Mouse (Mus musculus) forebrain, embryonic 16.5 days (tissue): ENCODE data around the gene Tnfrsf11a. TPM values are rescaled to one million over a fixed set of nuclear protein-coding genes. Genes with fewer than 3 reads are reported as not detected.
A peak's percentile ranks its signal among the peaks of the same experiment; 100 is the strongest.

Source experiments
- ATAC-seq: fragments of 200-750 bp; cut with Nextera tagmentation; 2 replicates; pipeline ENCODE4 v1.8.0; 2017; ENCODE audit warnings: mild to moderate bottlenecking, moderate library complexity
- H3K27ac ChIP-seq: fragments of 300-500 bp; sonication (generic); 2 replicates; pipeline ENCODE4 v1.5.1; 2014; ENCODE audit warnings: low read length, control low read depth
- H3K27me3 ChIP-seq: fragments of 300-500 bp; sonication (generic); replicated peaks from 2 replicates; pipeline ENCODE4 v1.6.1; 2014; ENCODE audit warnings: low read length; ENCODE audit not compliant: control insufficient read depth, insufficient read depth
- H3K36me3 ChIP-seq: fragments of 300-500 bp; sonication (generic); 2 replicates; pipeline ENCODE4 v1.6.1; 2014; ENCODE audit not compliant: control insufficient read depth, insufficient read depth
- H3K4me1 ChIP-seq: fragments of 300-500 bp; sonication (generic); replicated peaks from 2 replicates; pipeline ENCODE4 v1.6.1; 2014; ENCODE audit warnings: low read length; ENCODE audit not compliant: control insufficient read depth, insufficient read depth
- H3K4me2 ChIP-seq: fragments of 300-500 bp; sonication (generic); 2 replicates; pipeline ENCODE4 v1.6.1; 2014; ENCODE audit warnings: mild to moderate bottlenecking, low read length, control low read depth
- H3K4me3 ChIP-seq: fragments of 300-500 bp; sonication (generic); replicated peaks from 2 replicates; pipeline ENCODE4 v1.5.1; 2014; ENCODE audit warnings: mild to moderate bottlenecking, low read length, control low read depth
- H3K9ac ChIP-seq: fragments of 300-500 bp; sonication (generic); replicated peaks from 2 replicates; pipeline ENCODE4 v1.6.1; 2014; ENCODE audit warnings: low read depth, low read length, control low read depth
- H3K9me3 ChIP-seq: fragments of 300-500 bp; sonication (generic); 2 replicates; pipeline ENCODE4 v1.6.1; 2016; ENCODE audit warnings: low read length; ENCODE audit not compliant: control insufficient read depth
- WGBS: fragments of 180-500 bp; shearing (Covaris S2); extraction: QIAGEN DNeasy Blood & Tissue Kit; methylation state at CpG from one replicate; pipeline ENCODE4 v1.1.7; 2014; 5-methylcytosine and 5-hydroxymethylcytosine counted together
- polyA plus RNA-seq: library from polyadenylated mRNA; unstranded; fragments of >200 nt; fragmentation: Nextera tagmentation; extraction: Ambion mirVana; gene quantifications from 2 replicates; pipeline ENCODE4 v1.2.1, GENCODE M21; 2015

Gene Tnfrsf11a
- polyA plus RNA-seq, 1 experiment from 2014 or later: 0.18 TPM

DNA sequence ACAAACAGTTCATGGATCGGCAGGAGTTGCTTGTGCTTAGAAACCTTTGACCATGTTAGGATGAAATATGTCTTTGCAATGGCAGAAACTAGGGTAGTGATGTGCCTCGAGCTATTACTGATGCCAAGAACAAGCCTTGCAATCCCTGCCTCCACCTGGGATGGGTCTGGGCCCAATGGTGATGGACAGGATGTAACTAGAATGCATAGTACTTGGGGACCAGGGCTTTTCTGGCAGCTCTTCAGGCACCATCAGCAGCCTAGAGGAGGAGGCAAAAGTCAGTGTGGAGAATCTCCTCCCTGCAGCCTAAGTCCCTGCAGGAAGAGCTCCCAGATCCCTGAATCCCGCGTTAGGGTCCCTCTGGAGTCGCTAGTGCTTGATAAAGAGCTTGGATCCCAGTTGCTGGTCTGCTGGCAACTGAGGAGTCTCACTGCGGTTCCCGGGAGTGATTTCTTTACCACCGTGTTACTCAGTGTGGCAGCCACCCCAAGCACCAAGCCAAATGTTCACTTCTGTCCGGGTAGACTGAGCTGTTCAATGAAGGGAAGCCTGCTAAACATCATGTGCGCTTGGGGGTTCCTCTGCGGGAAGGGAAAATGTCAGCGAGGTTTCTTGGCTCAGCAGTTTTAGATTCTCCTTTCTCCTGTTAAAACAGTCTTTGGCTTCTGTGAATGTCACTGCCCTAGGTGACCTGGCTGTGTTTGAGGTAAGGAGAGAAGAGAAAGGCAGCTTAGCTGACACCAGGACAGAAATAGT is 1.1 kb downstream of the Tnfrsf11a start:
- no peak for ATAC-seq
- H3K4me1 ChIP-seq: peaks cover 6% of the 10 kb centered on the region
- no peak overlapping the region for H3K27ac ChIP-seq
- peak overlapping the region; percentile 47; the same call in 1 of the 2 replicates for H3K4me3 ChIP-seq
- H3K4me2 ChIP-seq: peak overlapping the region; percentile 67
- 44% methylated on average over 12 of the region's 12 CpGs for WGBS
- peaks cover 11% of the 10 kb centered on the region for H3K27me3 ChIP-seq
- H3K9me3 ChIP-seq: no peaks in the 10 kb centered on the region
- H3K9ac ChIP-seq: no peak overlapping the region
- H3K36me3 ChIP-seq: no peaks in the 10 kb centered on the region

DNA sequence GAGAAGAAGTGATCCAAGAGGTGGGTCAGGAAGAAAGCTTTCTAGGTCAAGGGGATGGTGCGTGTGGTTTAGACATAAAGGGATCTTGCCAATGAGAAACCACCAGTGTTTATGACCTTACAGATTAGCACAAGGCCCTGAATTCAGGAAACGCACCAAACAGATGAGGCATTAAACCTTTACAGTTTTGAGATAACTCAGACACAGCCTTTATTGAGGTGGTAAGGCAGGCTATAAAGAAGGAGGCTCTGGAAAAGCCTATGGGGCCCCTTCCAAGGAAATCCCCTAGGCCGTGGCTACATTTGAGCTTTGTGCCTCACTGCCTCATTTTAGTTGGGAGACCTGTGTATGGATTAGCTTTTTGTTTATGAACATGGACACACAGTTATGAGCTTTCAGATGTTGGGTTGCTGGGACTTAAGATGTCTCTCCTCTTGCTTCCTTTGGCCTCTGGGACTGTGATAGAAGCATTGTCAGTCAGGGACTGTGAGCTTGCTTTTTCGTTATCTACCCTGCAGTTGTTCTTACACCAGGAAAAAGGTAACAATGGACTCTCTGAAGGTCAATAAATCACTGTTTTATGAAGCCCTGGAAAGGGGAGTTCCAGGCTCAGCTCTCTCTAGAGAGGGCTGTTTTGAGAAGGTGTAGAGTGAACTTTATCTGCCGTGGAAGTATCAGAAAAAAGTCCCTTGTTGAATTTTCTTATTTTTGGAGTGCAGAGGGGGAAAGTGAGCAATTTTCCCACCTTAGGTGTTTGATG is 3.9 kb downstream of the Tnfrsf11a start:
- ATAC-seq: no peak
- Histone ChIP-seq H3K27me3 (peaks cover 9% of the 10 kb centered on the region), H3K4me2 (no peak overlapping the region), H3K9ac (no peak overlapping the region), H3K9me3 (no peaks in the 10 kb centered on the region), H3K4me1 (peaks cover 6% of the 10 kb centered on the region), H3K4me3 (no peak overlapping the region), H3K36me3 (no peaks in the 10 kb centered on the region), H3K27ac (no peak overlapping the region)
- 77% methylated on average over 5 of the region's 5 CpGs for WGBS

DNA sequence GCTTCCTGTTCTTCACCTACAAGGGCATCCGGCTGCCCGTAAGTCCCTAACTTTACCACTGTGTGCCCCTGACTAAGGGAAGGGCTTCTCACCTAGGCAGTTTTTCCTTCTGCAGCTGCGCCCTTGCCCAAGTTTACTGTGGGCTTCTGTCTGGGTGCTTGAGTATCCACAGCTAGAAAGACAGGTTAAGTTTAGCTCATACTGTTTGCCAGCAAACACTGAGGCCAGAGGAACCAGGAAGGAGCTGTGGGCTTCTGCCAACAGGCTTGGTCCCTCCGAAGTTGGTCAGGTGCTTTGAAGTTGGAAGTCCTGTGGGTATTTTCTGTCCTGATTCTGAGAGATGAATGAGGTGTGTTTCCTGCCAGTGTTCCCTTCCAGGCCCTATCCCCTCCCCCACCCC is 4.6 kb downstream of the Tnfrsf11a start:
- ATAC-seq: no peak
- Histone ChIP-seq H3K27me3 (peaks cover 9% of the 10 kb centered on the region), H3K9ac (no peak overlapping the region), H3K4me1 (peaks cover 5% of the 10 kb centered on the region), H3K9me3 (no peaks in the 10 kb centered on the region), H3K4me2 (no peak overlapping the region), H3K27ac (no peak overlapping the region), H3K4me3 (no peak overlapping the region), H3K36me3 (no peaks in the 10 kb centered on the region)
- 92% methylated on average over 4 of the region's 4 CpGs for WGBS

DNA sequence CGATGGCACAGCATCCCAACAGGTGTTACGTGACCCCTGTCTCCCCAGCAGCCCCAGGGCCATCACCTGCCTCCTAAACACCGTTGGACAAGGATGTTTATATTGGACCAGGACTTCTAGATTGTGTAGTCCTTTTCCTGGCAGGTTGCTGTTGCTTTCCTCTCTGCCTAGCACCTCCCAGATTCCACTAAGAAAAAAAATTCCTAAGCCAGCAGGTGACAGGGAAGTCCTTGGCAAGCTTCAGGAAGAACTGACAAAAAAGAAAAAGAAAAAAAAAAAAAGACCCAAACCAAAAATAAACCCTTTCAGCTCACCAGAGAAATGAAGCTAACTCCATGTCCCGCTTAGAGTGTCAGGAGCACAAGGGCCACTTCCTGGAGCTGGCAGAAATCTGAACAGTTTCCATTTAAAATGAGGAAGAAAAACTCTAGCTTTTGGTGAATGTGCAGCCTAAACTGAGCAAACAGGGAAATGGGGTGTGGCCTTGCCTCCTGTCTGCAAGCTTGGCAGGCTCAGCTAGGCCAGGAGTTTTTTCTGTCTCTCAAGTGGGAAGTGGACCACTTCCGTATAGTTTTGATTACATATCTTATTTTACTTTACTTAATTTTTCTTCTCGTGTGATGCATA is 6.3 kb downstream of the Tnfrsf11a start:
- no peak for ATAC-seq
- WGBS: 79% methylated on average over 6 of the region's 6 CpGs
- no peak overlapping the region for H3K4me2 ChIP-seq

DNA sequence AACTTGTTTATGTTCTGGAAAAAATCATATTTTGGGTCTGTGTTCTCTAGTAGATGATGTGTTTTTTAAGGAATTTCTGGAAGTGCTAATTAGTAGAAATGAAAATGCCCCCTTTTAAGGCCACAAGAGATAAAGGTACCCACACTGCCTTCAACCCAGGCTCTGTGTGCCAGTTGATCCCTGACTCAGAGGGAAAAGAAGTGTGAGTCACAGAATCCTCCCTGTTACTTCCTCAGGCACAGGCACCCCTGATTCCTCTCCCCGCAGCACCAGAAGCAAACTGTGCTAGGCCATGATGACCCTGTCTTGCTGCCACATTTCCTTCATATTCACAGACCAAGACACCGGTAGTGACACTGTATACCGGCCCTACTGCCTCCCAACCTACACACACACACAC is 9.6 kb downstream of the Tnfrsf11a start:
- Histone ChIP-seq H3K9ac (no peak overlapping the region), H3K27ac (no peak overlapping the region), H3K4me1 (no peaks in the 10 kb centered on the region), H3K4me2 (no peak overlapping the region), H3K36me3 (no peaks in the 10 kb centered on the region), H3K27me3 (no peaks in the 10 kb centered on the region), H3K4me3 (no peak overlapping the region), H3K9me3 (no peaks in the 10 kb centered on the region)
- no peak for ATAC-seq
- WGBS: 91% methylated on average over 3 of the region's 3 CpGs

More for the DNA sequence above, 6.3 kb downstream of the Tnfrsf11a start:
- Histone ChIP-seq H3K27me3 (peaks cover 5% of the 10 kb centered on the region; the same call in 1 of the 2 replicates), H3K9ac (no peak overlapping the region), H3K4me3 (no peak overlapping the region), H3K36me3 (no peaks in the 10 kb centered on the region), H3K9me3 (no peaks in the 10 kb centered on the region), H3K4me1 (no peaks in the 10 kb centered on the region), H3K27ac (no peak overlapping the region)

DNA sequence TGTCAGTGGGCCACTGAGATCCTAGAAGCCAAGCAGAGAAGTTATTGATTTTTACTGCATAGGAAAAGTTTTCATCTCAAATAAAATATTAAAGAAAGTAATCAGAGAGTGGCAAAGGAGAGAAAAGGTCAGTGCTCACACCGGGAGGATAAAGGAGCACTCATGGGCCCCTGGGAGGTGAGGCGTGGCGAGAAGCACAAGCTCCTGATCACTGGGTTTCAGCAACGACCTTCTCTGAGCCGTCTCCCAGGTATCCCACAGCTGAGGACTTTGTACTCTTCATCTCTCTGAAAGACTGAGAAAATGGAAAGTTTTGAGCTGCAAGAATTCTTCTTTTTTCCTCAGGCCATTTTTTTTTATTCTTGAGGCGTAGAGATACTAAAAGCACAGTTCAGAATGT is 14.2 kb downstream of the Tnfrsf11a start:
- H3K4me1 ChIP-seq: no peaks in the 10 kb centered on the region
- ATAC-seq: no peak
- WGBS: 89% methylated on average over 6 of the region's 6 CpGs
- H3K4me2 ChIP-seq: no peak overlapping the region
- no peak overlapping the region for H3K9ac ChIP-seq
- no peak overlapping the region for H3K27ac ChIP-seq
- H3K9me3 ChIP-seq: no peaks in the 10 kb centered on the region
- no peaks in the 10 kb centered on the region for H3K27me3 ChIP-seq
- no peaks in the 10 kb centered on the region for H3K36me3 ChIP-seq
- no peak overlapping the region for H3K4me3 ChIP-seq

DNA sequence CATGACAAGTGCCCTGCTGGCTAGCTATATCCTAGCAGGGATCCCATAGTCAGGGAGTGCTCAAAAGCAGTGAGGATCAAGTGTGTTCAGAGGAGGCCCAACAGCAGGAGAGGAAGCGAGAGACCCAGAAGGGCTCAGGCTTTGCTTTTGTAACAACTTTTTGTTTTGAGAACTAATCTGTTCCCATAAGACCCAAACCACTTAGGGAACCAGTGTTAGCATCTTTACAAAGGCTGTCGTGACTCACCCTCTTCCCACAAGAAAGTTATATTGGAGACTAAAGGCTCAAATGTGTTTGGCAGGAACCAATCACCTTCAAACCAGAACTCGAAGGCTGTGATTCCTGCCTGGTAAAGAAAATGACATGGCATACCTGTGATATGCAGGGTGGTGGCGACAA is 15.2 kb downstream of the Tnfrsf11a start:
- Histone ChIP-seq H3K9ac (no peak overlapping the region), H3K36me3 (no peaks in the 10 kb centered on the region), H3K27me3 (no peaks in the 10 kb centered on the region), H3K4me1 (no peaks in the 10 kb centered on the region), H3K9me3 (no peaks in the 10 kb centered on the region), H3K27ac (no peak overlapping the region), H3K4me2 (no peak overlapping the region), H3K4me3 (no peak overlapping the region)
- 84% methylated on average over 4 of the region's 4 CpGs for WGBS
- ATAC-seq: no peak

DNA sequence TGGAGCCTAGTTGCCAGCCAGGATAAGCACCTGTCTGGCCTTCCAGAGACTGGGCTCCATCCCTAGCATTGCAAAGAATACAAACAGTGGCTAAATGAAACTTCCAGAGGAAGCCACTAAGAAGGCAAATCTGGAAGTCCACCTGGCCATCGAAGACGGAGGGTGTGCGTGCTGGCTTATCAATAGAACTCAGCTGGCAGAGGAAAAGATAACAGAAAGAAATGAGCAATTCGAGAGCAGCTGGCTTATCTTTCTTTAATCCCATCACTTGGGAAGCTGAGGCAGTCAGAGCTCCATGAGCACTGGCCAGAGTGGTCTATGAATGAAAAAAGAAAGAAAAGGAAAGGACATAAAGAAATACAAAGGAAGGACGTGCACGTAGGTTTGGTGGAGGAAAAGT is 20.1 kb downstream of the Tnfrsf11a start:
- H3K9ac ChIP-seq: no peak overlapping the region
- H3K27ac ChIP-seq: no peak overlapping the region
- 93% methylated on average over 6 of the region's 6 CpGs for WGBS
- no peaks in the 10 kb centered on the region for H3K27me3 ChIP-seq
- no peak for ATAC-seq
- no peak overlapping the region for H3K4me2 ChIP-seq
- no peaks in the 10 kb centered on the region for H3K36me3 ChIP-seq
- H3K4me1 ChIP-seq: no peaks in the 10 kb centered on the region
- no peak overlapping the region for H3K4me3 ChIP-seq
- H3K9me3 ChIP-seq: no peaks in the 10 kb centered on the region

DNA sequence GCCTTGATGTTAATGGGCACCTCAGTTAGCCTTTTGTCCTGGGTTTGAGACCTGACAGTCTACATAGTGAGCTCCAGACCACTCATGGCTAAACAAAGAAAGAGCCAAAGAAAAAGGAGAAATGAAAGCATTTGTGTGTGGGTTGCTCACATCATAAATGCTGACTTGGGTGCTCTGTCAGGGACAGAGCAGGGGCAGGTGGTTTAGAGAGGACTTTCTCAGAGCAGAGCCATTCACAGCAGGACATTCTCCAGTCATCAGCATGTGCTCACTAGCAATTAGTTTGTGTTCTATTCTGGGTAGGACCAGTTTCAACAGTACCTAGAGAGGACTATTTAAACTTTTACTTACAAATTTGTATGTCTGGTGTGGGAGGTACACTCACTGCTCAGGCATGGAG is 20.7 kb downstream of the Tnfrsf11a start:
- no peak overlapping the region for H3K4me2 ChIP-seq
- H3K9ac ChIP-seq: no peak overlapping the region
- H3K36me3 ChIP-seq: no peaks in the 10 kb centered on the region
- no peak overlapping the region for H3K27ac ChIP-seq
- H3K4me1 ChIP-seq: no peaks in the 10 kb centered on the region
- H3K4me3 ChIP-seq: no peak overlapping the region
- H3K27me3 ChIP-seq: no peaks in the 10 kb centered on the region
- H3K9me3 ChIP-seq: no peaks in the 10 kb centered on the region
- ATAC-seq: no peak
